Mouse (Mus musculus) hindbrain, embryonic 15.5 days (tissue): ENCODE data around the gene Trim27. TPM values are rescaled to one million over a fixed set of nuclear protein-coding genes. Genes with fewer than 3 reads are reported as not detected.

Experiments
- ATAC-seq: fragments of 200-750 bp; cut with Nextera tagmentation; 2 replicates; pipeline ENCODE4 v1.8.0; 2017; ENCODE audit warnings: low read depth, moderate number of reproducible peaks, moderate TSS enrichment; ENCODE audit not compliant: low FRiP score
- H3K27ac ChIP-seq: fragments of 300-500 bp; sonication (generic); replicated peaks from 2 replicates; pipeline ENCODE4 v1.5.1; 2015; ENCODE audit warnings: mild to moderate bottlenecking, inconsistent platforms
- H3K27me3 ChIP-seq: fragments of 300-500 bp; sonication (generic); 2 replicates; pipeline ENCODE4 v1.6.1; 2015; ENCODE audit warnings: control low read depth, inconsistent platforms
- H3K36me3 ChIP-seq: fragments of 300-500 bp; sonication (generic); 2 replicates; pipeline ENCODE4 v1.6.1; 2015; ENCODE audit warnings: control low read depth, inconsistent platforms
- H3K4me1 ChIP-seq: fragments of 300-500 bp; sonication (generic); replicated peaks from 2 replicates; pipeline ENCODE4 v1.6.1; 2015; ENCODE audit warnings: control low read depth, inconsistent platforms
- H3K4me2 ChIP-seq: fragments of 300-500 bp; sonication (generic); 2 replicates; pipeline ENCODE4 v1.6.1; 2015; ENCODE audit warnings: moderate library complexity, mild to moderate bottlenecking, inconsistent platforms
- H3K4me3 ChIP-seq: fragments of 300-500 bp; sonication (generic); 2 replicates; pipeline ENCODE4 v1.5.1; 2015; ENCODE audit warnings: mild to moderate bottlenecking, inconsistent platforms
- H3K9ac ChIP-seq: fragments of 300-500 bp; sonication (generic); 2 replicates; pipeline ENCODE4 v1.6.1; 2015; ENCODE audit warnings: inconsistent platforms
- H3K9me3 ChIP-seq: fragments of 300-500 bp; sonication (generic); 2 replicates; pipeline ENCODE4 v1.6.1; 2016; ENCODE audit warnings: control low read depth, inconsistent platforms
- WGBS: fragments of 180-500 bp; shearing (Covaris S2); methylation state at CpG from one replicate; pipeline ENCODE4 v1.1.7; 2015; 5-methylcytosine and 5-hydroxymethylcytosine counted together
- polyA plus RNA-seq: library from polyadenylated mRNA; unstranded; fragments of >200 nt; fragmentation: Nextera tagmentation; extraction: Ambion mirVana; gene quantifications from 2 replicates; pipeline ENCODE4 v1.2.1, GENCODE M21; 2015

Gene Trim27
- polyA plus RNA-seq, 1 experiment from 2014 or later = 84.8 TPM

- WGBS = 76% methylated on average over 2 of the region's 2 CpGs
Measured at GRCm38 (mm10) chr13:21198313-21198712, 19.1 kb downstream of the Trim27 start.

GRCm38 (mm10) chr13:21199046-21200028, 20.1 kb downstream of the Trim27 start:
- ATAC-seq = peak; percentile 73
- peak overlapping the region; percentile 72 for H3K4me3 ChIP-seq
- H3K27ac ChIP-seq = peak overlapping the region; percentile 43; the same call in 1 of the 2 replicates
- H3K4me2 ChIP-seq = peak overlapping the region; percentile 59
- H3K9me3 ChIP-seq = peaks cover 3% of the 10 kb centered on the region; the same call in 1 of the 2 replicates
- WGBS = 3% methylated on average over 17 of the region's 17 CpGs
- no peaks in the 10 kb centered on the region for H3K36me3 ChIP-seq
- H3K4me1 ChIP-seq = peaks cover 5% of the 10 kb centered on the region; the same call in 1 of the 2 replicates
- peak overlapping the region; percentile 22 for H3K9ac ChIP-seq
- no peaks in the 10 kb centered on the region for H3K27me3 ChIP-seq

More at GRCm38 (mm10) chr13:21198313-21198712, 19.1 kb downstream of the Trim27 start:
- H3K9me3 ChIP-seq = no peaks in the 10 kb centered on the region
- H3K27ac ChIP-seq = no peak overlapping the region
- H3K4me3 ChIP-seq = no peak overlapping the region
- no peak overlapping the region for H3K4me2 ChIP-seq
- no peak for ATAC-seq
- H3K27me3 ChIP-seq = no peaks in the 10 kb centered on the region
- H3K36me3 ChIP-seq = peaks cover 2% of the 10 kb centered on the region; the same call in 1 of the 2 replicates
- no peak overlapping the region for H3K9ac ChIP-seq
- H3K4me1 ChIP-seq = peaks cover 5% of the 10 kb centered on the region; the same call in 1 of the 2 replicates

GRCm38 (mm10) chr13:21200043-21200999, 21.1 kb downstream of the Trim27 start:
- WGBS = 4% methylated on average over 48 of the region's 48 CpGs
- Histone ChIP-seq H3K27me3 (no peaks in the 10 kb centered on the region), H3K36me3 (no peaks in the 10 kb centered on the region), H3K4me3 (peak overlapping the region; percentile 72), H3K4me1 (peaks cover 5% of the 10 kb centered on the region; the same call in 1 of the 2 replicates), H3K27ac (peak overlapping the region; percentile 84), H3K4me2 (peak overlapping the region; percentile 59), H3K9ac (peak overlapping the region; percentile 64), H3K9me3 (peaks cover 3% of the 10 kb centered on the region; the same call in 1 of the 2 replicates)
- peak; percentile 97 for ATAC-seq

GRCm38 (mm10) chr13:21215275-21215983, 36.2 kb downstream of the Trim27 start:
- WGBS = 2% methylated on average over 20 of the region's 20 CpGs
- H3K27ac ChIP-seq = no peak overlapping the region
- no peaks in the 10 kb centered on the region for H3K4me1 ChIP-seq
- H3K27me3 ChIP-seq = 0 out of 2 replicates have a peak, but pooled peaks cover 10% of the 10 kb centered on the region
- peaks cover 4% of the 10 kb centered on the region; the same call in 1 of the 2 replicates for H3K9me3 ChIP-seq
- H3K4me3 ChIP-seq = peak overlapping the region; percentile 38
- peak; percentile 86 for ATAC-seq
- peak overlapping the region; percentile 56 for H3K4me2 ChIP-seq
- no peaks in the 10 kb centered on the region for H3K36me3 ChIP-seq
- no peak overlapping the region for H3K9ac ChIP-seq

DNA sequence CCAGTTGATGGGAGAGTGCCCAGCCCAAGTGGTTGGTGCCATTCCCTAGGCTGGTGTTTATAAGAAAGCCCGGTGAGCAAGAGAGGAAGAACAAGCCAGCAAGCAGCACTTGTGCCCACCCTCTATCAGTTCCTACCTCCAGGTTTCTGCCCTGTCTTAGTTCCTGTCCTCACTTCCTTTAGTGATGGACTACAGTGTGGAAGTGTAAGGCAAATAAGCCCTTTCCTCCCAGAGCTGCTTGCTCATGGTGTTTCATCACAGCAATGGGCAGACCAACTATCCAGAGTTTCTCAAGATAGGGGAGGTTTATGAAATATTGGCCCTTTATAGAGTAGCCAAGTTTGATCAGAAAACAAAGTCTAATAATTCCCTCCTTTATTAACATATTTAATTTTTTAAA, 37.5 kb downstream of the Trim27 start:
- Histone ChIP-seq H3K4me2 (no peak overlapping the region), H3K27me3 (0 out of 2 replicates have a peak, but pooled peaks cover 10% of the 10 kb centered on the region), H3K9me3 (no peaks in the 10 kb centered on the region), H3K4me1 (peaks cover 6% of the 10 kb centered on the region; the same call in 1 of the 2 replicates), H3K4me3 (no peak overlapping the region), H3K9ac (no peak overlapping the region), H3K27ac (no peak overlapping the region), H3K36me3 (no peaks in the 10 kb centered on the region)
- 76% methylated on average over 1 of the region's 1 CpGs for WGBS
- ATAC-seq = no peak

- peak overlapping the region; percentile 85 for H3K27ac ChIP-seq
- WGBS = 2% methylated on average over 20 of the region's 20 CpGs
- peak overlapping the region; percentile 67 for H3K4me2 ChIP-seq
- no peaks in the 10 kb centered on the region for H3K9me3 ChIP-seq
- 0 out of 2 replicates have a peak, but pooled peaks cover 8% of the 10 kb centered on the region for H3K27me3 ChIP-seq
- peak overlapping the region; percentile 62 for H3K4me3 ChIP-seq
- peak overlapping the region; percentile 49 for H3K9ac ChIP-seq
- no peaks in the 10 kb centered on the region for H3K36me3 ChIP-seq
- peaks cover 9% of the 10 kb centered on the region for H3K4me1 ChIP-seq
- peak; percentile 95 for ATAC-seq
Measured at GRCm38 (mm10) chr13:21221656-21222462, 42.6 kb downstream of the Trim27 start.

GRCm38 (mm10) chr13:21222463-21223022, 43.3 kb downstream of the Trim27 start:
- under 1% methylated on average over 20 of the region's 20 CpGs for WGBS
- Histone ChIP-seq H3K4me1 (peaks cover 9% of the 10 kb centered on the region), H3K27me3 (0 out of 2 replicates have a peak, but pooled peaks cover 5% of the 10 kb centered on the region), H3K4me2 (peak overlapping the region; percentile 67), H3K9ac (peak overlapping the region; percentile 49), H3K36me3 (no peaks in the 10 kb centered on the region), H3K4me3 (peak overlapping the region; percentile 62), H3K9me3 (no peaks in the 10 kb centered on the region), H3K27ac (peak overlapping the region; percentile 85)
- peak; percentile 97 for ATAC-seq

- 0 out of 2 replicates have a peak, but pooled peaks cover 5% of the 10 kb centered on the region for H3K27me3 ChIP-seq
- peak overlapping the region; percentile 67 for H3K4me2 ChIP-seq
- 3% methylated on average over 10 of the region's 10 CpGs for WGBS
- H3K4me1 ChIP-seq = peaks cover 9% of the 10 kb centered on the region
- ATAC-seq = no peak
- 0 out of 2 replicates have a peak overlapping the region, but pooled peaks have one; percentile 14 for H3K9ac ChIP-seq
- H3K36me3 ChIP-seq = no peaks in the 10 kb centered on the region
- H3K4me3 ChIP-seq = peak overlapping the region; percentile 62
- H3K9me3 ChIP-seq = no peaks in the 10 kb centered on the region
- no peak overlapping the region for H3K27ac ChIP-seq
Measured at GRCm38 (mm10) chr13:21223242-21223655, 44.0 kb downstream of the Trim27 start.

DNA sequence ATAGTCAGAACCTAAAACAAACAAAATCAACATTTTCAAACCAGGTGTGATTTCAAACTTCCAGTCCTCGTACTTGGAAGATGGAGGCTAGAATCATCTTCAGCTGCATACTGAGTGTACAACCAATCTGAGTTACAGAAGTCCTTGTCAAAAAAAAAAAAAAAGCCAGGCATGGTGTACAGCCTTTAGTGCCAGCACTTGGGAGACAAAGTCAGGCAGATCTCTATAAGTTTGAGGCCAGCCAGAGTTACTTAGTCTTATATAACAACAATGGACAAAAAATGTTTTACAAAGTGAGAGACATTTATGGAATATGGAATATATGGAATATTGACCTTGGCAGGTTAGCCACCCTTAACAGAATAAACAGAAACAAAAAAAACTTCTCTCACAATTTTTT, 45.1 kb downstream of the Trim27 start:
- Histone ChIP-seq H3K27me3 (0 out of 2 replicates have a peak, but pooled peaks cover 2% of the 10 kb centered on the region), H3K27ac (no peak overlapping the region), H3K9ac (no peak overlapping the region), H3K4me3 (no peak overlapping the region), H3K9me3 (no peaks in the 10 kb centered on the region), H3K36me3 (no peaks in the 10 kb centered on the region), H3K4me1 (peaks cover 9% of the 10 kb centered on the region), H3K4me2 (no peak overlapping the region)
- WGBS = 92% methylated on average over 1 of the region's 1 CpGs
- no peak for ATAC-seq

- no peaks in the 10 kb centered on the region for H3K27me3 ChIP-seq
- H3K4me1 ChIP-seq = peaks cover 9% of the 10 kb centered on the region
- 76% methylated on average over 6 of the region's 6 CpGs for WGBS
- no peaks in the 10 kb centered on the region for H3K9me3 ChIP-seq
- no peak for ATAC-seq
- H3K4me2 ChIP-seq = no peak overlapping the region
- no peak overlapping the region for H3K9ac ChIP-seq
- no peak overlapping the region for H3K27ac ChIP-seq
- no peaks in the 10 kb centered on the region for H3K36me3 ChIP-seq
- no peak overlapping the region for H3K4me3 ChIP-seq
Measured at GRCm38 (mm10) chr13:21225206-21225605, 46.0 kb downstream of the Trim27 start.
